Mouse (Mus musculus) megakaryocyte, embryonic 14.5 days (primary cell): ENCODE results near the gene Sec1.

ENCODE experiments used
- FLI1 ChIP-seq: IDR thresholded peaks from 2 replicates; pipeline ENCODE4 v1.6.1; 2012; ENCODE audit warnings: low read length, inconsistent platforms, mixed read lengths
- GATA1 ChIP-seq: IDR thresholded peaks from 3 replicates; pipeline ENCODE4 v1.6.1; 2012; ENCODE audit warnings: mixed read lengths, low read length, inconsistent platforms, borderline replicate concordance

- no peak for TF ChIP-seq GATA1
- TF ChIP-seq FLI1, result no peak
These were observed 45.6 kb upstream of the Sec1 start for GRCm38 (mm10) chr7:45739820-45740219.
